Mouse (Mus musculus) frontal cortex, postnatal 36 days (tissue): Measurements from ENCODE around the gene Opcml.

Experiments used
- DNase-seq, 2 experiments: peaks; one replicate each; pipeline ENCODE4 v3.0.0; 2022; ENCODE audit warnings: low spot score in 2 of 2

The Opcml gene

DNA sequence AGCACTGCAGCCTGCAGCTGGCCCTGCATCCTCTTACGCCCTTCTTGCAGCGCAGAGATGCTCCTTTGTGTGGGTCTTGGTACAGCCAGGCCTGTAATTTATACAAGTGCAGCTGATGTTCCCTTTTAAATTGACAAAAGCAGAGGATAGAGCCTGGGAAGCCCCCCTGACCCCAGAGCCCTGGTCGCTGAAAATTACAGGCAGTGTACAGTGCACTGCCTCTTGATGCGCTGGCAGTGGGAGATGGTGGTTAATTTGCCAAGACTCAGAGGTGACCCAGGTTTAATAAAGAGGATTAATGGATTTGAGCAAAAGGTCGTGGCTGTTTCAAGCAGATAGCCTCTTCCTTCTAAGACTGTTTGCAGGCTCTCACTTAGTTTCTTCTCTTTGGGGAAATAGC, 39.9 kb downstream of the Opcml start:
- no peak for DNase-seq

DNA sequence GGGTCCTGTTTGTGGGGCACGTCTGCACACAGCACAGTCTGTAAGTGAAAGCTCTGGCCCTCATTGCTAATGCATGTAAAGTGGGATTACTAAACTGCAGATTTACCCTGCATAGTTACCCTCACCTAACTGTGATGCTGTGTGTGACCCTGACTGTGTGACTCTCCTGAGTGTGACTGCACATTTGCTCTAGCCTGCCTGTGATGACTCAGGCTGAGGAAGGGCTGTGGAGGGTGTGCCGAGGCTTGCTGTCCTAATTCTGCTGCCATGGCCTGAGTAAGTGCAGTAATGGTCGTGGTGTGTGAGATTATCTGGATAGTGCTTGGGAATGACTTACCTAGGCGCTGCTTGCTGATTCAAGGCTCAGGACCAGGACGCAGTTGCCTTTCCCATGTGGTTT, 52.2 kb downstream of the Opcml start:
- DNase-seq: no peak

DNA sequence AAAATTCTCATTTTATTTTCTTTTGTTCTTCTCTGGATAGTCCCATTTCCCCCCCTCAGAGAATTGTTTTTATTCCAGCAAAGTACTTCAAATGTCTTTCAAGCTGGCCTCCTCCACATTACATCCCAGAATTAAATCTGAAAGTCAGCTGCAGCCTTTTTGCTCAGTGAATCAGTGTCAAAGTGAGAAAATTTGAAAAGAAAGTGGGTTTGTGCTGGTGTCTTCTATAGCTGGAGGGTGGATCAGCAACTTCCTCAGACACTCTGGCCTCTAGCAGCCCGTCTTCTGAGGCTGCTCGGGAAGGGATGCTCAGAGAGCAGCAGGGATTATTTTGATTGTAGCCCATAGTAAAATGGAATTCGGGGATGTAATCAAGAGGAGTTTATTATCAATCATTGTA, 81.0 kb downstream of the Opcml start:
- no peak for DNase-seq

DNA sequence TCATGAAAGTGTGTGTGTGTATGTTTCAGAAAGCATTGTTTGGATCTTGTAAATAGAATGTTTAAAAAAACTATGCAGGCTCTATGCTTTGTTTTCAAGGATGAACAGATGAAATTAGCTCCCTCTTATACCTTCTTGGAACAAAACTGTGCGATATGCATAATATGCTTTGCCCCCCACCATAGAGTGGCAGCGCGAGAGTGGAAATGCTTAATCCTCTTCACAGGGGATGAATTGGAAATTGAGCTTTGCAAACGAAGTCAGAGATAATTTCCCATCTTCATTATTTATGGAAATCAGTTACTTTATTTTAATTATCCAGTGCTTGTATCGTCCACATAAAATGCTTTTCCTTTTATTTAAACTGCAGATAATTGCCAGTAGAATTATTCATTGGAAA, 99.1 kb downstream of the Opcml start:
- no peak for DNase-seq

DNA sequence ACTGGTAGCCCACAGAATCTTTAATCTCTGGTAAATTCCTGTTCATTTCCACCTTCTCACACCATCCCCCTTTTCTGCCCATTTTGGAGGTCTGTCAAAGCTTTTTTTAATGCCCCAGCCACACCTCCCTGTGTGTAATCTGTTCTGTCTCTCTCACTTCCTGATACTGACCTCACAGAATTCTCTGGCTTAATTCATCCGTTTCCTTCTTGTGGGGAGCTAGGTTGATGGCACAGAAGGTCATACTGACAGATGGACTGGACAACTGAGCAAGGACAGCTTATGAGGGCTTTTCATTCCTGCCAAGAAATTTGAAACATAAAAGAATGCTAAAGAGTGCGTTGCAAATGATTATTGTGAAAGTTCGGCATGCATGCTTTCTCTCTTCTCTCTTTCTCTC, 126.7 kb downstream of the Opcml start:
- DNase-seq: no peak

DNA sequence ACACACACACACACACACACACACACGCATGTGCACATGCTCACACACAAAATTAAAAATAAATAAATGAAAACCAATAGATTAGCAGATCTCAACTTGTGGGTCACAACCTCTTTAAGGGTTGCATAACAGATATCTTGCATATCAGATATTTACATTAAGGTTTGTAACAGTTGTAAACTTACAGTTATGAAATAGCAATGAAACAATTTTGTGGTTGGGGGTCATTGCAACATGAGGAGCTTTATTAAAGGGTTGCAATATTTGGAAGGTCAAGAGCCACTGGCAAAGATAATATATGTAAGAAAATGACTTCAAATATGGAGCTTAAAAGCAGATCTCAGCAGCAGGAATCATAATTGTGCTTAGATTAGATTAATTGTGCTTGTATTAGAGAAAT, 132.9 kb downstream of the Opcml start:
- DNase-seq: no peak

DNA sequence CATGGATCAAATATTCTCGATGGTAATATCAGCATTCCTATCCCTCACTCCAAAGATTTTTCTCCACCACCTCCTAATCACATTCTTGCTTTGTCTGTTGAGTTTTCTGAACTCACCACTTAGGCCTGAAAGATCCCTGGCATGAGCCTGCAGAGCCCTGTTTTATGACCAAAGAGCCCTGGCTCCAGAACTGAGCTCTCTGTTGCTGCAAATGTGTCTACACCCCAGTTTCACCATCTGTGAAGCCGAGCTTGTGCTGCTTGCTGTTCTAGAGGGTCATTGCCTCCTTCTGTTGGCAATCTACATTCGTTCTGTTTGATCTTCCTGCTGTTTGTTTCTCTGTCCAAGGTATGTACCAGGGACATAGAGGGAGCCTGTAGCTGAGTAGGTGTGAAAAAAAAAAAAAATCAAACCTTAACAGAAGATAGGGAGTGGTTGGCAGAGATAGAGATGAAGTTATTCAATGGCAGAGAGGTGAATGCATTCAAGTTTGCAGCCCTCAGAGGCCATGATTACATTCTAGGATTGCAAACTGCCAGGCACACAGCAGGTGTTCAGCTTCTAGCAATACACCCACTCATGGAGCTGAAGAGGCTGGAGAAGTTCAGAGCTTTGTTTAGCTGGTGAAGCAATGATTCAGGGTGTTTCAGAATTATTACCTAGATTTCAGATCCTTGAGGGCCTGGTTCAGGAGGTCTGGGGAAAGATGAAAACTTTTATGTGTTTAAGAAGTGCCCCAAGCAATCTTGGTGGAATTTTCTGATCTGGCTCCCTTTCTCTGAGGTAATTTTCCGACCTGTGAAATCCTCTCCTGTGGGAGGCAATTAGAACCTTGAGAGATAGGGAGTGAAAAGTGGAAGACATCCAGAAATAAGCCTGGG, 133.6 kb downstream of the Opcml start:
- DNase-seq: no peak

DNA sequence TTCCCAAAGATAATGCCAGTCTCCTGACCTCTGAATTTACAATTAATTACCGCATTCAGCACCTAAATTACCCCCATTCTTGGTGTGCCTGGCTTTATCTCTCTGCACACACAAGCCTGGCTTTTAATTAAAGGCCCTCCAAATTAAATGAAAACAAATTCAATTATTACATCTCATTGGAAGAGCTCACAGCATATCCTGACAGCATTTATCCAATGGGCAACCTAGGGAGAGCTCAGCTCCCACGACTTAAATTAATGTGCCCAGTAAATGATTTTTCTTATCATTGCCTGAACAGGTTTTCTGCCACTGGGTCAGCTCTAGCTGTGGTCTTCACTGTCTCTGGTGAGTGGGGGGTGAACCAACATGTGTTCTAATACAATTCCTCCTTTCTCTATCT, 135.1 kb downstream of the Opcml start:
- no peak for DNase-seq

DNA sequence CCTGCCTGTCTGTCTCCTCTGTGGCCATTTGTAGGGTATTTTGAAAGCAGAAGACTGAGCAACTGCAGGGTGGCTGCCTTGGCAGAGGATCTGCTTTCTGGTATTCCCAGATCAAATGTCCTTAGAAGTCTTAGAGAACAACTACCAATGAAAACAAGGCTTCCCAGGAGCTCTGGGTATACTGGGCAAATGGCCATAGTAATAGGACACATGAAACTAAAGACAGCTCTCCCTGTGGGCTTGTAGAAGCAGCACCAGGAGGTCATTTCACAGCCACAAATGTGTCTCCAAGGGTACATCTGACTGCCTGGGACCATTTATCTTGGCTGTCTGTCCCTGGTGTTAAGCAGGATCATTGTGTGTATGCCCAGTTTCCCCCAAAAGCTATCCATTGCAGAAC, 146.7 kb downstream of the Opcml start:
- no peak for DNase-seq

DNA sequence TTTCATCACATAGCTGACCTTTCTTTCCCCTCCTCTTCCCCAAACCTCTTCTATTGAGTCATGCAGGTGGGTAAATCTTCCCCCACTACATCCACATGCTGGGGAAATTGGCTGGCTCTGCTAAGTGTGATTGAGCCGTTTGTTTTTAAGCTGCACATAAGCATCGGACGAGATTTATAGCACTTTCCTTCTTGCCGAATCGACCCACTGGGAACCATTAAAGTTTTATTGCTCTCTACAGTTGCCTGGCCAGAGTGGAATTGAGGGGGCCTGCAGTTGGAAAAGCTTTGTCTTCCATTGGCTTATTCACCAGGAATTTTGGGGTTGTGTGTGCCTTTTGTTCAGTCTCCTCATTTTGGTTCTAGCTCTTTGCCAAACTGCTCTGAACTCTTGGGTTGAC, 147.1 kb downstream of the Opcml start:
- DNase-seq: no peak

DNA sequence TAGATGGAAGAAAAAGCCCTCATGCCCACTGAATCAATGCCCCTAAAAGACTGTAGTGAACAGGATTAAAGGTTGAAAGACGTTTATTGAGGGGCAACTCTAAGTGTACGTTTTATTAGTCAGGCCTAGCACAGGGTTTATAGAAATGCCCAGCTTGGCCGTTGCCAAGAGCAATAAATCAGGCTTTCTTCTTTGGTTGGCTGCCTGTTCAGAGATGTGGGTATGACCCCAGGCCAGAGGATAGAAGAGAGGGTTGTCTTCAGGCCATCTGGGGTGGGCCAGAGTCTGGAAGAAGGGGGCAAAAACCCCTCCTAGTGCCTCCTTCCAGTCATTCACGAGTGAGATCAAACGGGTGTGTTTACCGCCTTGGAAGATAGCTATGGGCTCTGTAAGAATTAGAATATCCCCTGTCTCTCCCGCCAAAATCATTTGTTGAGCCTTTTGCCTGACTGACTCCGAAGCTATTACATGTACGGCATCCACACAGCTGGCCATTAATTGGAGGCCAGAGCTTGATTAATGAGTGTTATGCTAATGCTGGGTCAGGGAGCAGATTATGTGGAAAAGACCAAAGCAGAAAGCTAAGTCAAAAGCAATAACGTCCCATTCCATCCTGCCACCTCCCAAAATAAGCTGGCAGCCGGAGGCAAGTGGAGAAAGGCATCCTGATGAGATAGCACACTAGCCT, 154.9 kb downstream of the Opcml start:
- no peak for DNase-seq

DNA sequence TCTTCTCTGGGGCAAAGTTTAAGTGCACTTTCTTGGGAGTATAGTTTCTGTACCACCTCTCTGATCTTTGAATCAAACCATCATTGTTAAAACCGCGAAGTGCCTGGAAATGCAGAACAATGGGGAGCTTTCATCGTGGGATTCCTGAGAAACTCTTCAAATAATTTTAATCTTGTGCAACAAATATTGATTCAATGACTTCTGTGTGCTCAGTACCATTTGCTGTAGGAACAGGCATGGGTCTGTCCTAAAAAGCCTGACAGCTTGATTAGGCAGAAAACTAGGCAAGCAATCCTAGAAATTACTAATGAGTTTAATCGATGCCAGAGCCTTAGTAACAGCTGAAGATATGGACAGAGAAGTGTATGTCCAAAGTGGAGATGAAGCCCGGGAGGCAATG, 160.5 kb downstream of the Opcml start:
- no peak for DNase-seq

DNA sequence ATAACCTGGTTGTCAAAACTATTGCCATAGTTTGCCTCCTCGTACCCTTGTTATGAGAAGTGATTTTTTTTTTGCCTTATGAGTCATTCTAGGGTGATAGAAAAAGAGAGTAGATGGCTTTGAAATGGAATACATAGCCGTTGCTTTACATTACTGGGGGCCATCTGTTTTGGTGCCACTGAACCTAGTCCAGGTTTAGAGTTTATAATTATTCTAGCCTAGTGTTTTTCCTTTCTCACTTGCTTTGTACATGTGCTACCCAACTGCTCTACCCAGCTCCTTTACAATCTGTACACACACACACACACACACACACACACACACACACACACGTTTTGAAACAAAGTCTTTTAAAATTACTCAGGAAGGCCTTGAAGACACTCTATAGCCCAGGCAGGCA, 171.1 kb downstream of the Opcml start:
- DNase-seq: no peak

DNA sequence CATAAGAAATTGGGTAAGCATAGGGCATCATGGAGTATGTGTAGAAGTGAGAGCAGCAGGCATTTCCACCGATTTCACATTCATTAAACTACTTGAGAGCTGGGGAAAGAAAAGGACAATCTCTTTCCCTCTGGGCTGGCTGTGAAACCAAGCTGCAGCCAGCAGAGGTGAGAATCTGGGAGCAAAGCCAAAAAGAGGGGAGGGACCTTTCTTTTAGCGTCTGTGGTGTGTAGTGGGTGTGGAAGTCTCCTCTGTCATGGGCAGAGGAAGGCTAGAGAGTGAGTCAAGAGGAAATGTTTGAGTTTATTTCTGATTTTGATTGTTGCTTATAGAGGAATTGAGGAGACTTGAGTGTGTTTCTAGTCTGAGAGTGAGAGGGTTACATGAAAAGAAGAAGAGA, 172.8 kb downstream of the Opcml start:
- DNase-seq: no peak

DNA sequence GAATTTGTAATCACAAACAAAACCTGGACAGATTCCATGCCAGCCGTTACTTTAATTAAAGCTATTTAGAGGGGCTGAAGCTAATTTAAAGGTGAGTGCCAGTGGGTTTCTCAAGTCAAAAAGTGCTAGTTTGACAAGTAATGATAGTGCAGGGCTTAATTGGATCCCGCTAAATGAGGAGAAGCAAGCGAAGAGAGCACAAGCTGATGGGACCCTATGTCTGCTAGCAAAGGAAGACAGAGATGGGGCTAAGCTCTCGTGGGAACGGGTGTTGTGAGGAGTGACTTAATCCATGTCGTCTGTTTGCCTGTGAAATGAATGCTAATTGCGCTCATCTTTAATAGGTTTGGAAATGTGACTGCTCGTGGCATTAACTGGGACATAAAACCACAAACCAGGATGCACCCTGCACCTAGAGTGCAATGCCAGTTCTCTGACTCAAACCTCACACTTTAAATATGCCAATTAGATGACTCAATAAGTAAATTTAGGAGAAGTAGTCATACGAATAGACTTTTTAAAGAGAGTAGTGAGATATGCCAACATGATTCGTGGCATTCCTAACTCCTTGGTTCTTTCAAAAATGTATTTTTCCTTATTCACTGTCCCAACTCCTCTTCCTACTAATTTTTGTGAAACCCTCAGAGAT, 174.5 kb downstream of the Opcml start:
- DNase-seq: no peak

DNA sequence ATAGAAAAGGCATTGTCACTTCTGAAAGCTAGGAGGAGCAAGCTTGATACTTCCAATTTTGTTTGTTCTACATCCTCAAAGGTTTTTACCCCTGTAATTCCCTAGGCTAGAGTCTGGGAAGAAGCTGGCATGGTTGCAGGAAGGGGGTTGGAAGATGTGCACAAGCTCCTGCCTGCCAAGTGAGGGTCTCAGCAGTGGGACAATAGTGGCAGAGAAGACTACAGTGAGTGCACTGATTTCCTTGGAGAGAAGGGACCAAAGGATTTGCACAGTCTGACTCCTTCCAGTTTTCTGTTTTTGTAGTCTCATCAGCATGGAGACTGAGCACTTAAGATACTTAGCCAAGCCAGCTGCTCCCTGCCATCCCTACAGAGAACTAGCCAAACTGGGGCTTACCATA, 177.7 kb downstream of the Opcml start:
- DNase-seq: no peak

DNA sequence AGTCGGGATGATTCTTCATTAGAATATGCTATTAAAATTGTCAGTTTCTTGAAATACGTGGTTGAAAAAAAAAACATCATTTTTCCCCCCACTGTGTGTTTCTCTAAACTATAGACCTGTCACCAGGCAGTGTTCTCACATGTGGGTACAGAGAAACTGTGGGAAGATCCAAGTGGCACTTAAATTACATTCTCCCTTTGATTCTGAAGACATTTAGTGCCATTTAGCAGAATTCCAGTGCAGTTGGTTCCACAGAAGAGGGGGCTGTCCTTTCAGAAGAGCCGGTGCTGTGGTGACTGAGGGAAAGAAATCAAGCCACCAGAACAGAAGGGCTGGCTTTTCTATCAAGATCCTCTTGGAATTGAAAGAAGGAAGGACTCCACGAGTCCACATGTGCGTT, 181.7 kb downstream of the Opcml start:
- DNase-seq: no peak

DNA sequence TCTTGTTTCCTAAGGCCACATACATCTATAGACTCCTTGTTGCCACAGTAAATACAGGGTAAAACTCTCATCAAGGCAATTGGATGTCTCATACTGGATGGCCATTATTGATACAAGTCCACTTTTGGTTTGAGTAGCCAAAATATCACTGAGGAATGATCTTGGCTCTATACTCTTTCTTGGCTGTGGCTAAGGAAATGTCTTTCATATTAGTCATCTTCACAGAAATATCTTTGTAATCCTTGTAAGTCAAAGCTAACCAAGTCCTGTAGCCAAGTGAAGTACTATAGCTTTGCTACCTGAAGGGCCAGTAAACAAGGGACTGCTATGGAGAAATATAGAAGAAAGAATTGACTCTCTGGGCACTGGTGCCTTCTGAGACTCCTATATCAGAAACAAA, 192.0 kb downstream of the Opcml start:
- no peak for DNase-seq

DNA sequence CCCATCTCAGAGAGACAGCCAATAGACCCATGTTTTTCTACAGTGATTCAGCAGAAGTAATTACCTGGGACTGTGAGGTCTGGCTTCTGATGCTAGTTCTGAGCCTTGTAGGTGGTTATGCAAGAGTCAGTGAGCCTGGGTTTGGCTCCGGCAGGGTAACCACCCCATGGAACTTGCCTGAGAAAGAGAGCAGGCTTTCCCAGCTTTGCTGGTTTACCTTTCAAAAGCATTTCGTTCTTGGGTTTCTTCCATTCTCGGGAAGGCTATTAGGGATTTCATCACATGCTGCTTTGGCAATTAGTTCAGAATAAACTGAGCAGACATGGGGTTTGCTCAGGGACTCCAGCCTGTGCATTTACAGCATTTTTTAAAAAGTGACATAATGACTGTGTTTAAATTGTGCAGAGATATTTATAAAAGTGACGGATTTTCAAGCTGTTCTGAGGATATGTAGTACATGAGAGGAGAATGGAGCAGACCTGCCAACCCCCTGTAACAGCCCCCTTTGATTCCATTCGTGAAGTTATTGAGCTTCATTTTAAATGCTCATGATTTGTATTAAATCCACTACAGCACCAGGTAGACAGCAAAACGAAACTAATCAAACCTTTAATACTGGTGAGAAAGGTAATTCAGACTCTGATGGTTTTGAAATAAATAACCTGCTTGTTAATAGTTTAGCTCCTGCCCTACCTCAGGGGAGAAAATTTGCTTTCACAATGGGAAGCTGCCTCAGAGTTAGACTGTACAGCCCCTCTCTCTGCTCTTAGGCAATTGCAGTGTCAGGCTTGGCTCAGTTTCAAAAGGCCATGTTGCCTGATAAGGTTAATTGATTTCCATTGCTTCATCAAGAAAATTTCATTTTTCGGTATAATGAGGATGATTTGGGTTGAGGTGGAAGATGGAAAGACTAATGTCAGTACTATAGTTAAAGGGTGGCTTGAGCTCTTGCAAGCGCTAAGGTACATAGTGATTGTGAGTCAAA, 196.3 kb downstream of the Opcml start:
- no peak for DNase-seq

DNA sequence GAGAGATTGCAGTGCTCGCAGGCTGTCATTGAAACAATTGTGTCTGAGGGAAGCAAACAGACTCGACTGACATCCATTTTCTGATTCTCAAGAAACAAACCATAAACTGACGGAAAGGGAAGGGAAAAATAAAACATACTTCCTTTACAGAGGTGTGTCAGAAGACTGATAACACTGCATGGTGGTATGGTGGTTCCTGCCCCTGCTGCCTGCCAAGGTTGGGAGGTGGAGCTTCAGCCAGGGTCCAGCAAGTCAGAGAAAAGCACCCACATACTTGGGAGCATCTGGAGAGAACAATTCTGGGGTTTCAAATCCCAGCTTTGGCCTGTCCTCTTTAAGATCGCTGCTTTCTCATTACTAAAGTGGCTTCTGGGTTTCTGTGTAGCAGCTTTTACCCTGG, 201.0 kb downstream of the Opcml start:
- no peak for DNase-seq

DNA sequence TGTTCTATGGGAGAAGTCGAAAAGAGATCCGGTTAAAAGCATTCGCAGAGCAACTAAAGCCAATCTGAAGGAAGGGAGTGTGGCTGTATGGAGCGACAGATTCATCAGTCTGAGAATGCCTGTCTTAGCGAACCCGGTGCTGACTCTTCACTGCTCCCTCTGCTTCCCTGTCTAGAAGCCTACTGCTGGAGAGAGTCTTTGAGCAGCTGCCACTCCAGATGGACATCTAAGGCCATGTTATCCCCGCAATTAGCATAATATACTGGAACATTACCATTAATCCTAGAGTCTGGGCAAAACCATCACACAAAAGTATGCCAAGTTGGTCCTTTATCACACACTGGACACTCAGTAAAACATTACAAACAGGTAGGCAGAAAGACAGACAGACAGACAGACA, 206.0 kb downstream of the Opcml start:
- no peak for DNase-seq

DNA sequence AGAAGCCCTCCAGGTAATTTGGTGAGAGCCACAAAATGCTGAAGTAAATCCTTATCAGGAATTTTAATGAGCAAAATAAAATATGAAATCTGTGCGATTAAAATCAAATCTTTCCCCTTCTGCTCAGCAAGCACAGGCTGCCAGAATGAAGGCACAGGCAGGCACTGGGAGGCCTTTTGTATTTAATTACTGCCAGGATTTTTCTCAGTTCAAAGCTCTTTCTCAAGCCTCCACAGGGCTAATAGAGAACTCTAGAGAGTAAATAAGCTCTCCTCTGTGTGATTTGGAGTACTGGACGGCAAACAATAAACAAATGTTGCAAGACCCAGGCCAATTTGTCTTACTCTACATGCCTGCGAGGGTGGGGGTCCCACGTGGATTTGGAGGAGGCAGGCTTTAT, 208.2 kb downstream of the Opcml start:
- DNase-seq: no peak
